Mouse (Mus musculus) lung, embryonic 15.5 days (tissue): ENCODE results near the gene Rcan2. TPM values are rescaled to one million over a fixed set of nuclear protein-coding genes. Genes with fewer than 3 reads are reported as not detected.

ENCODE experiments used
- ATAC-seq: fragments of 200-750 bp; cut with Nextera tagmentation; 2 replicates; pipeline ENCODE4 v1.8.0; 2017; ENCODE audit warnings: moderate number of reproducible peaks, borderline replicate concordance; ENCODE audit not compliant: low FRiP score, low TSS enrichment; ENCODE audit errors: extremely low read depth
- H3K27ac ChIP-seq: fragments of 300-500 bp; sonication (generic); 2 replicates; pipeline ENCODE4 v1.5.1; 2015; ENCODE audit warnings: moderate library complexity, mild to moderate bottlenecking, inconsistent platforms
- H3K27me3 ChIP-seq: fragments of 300-500 bp; sonication (generic); 2 replicates; pipeline ENCODE4 v1.6.1; 2015; ENCODE audit warnings: inconsistent platforms
- H3K36me3 ChIP-seq: fragments of 300-500 bp; sonication (generic); 2 replicates; pipeline ENCODE4 v1.6.1; 2015; ENCODE audit warnings: inconsistent platforms
- H3K4me1 ChIP-seq: fragments of 300-500 bp; sonication (generic); 2 replicates; pipeline ENCODE4 v1.6.1; 2015; ENCODE audit warnings: inconsistent platforms
- H3K4me2 ChIP-seq: fragments of 300-500 bp; sonication (generic); 2 replicates; pipeline ENCODE4 v1.6.1; 2015; ENCODE audit warnings: inconsistent platforms, mild to moderate bottlenecking, moderate library complexity
- H3K4me3 ChIP-seq: fragments of 300-500 bp; sonication (generic); 2 replicates; pipeline ENCODE4 v1.5.1; 2015; ENCODE audit warnings: mild to moderate bottlenecking, inconsistent platforms
- H3K9ac ChIP-seq: fragments of 300-500 bp; sonication (generic); 2 replicates; pipeline ENCODE4 v1.6.1; 2015; ENCODE audit warnings: inconsistent platforms
- H3K9me3 ChIP-seq: fragments of 300-500 bp; sonication (generic); 2 replicates; pipeline ENCODE4 v1.6.1; 2016; ENCODE audit warnings: inconsistent platforms
- WGBS: fragments of 180-500 bp; shearing (Covaris S2); methylation state at CpG from one replicate; pipeline ENCODE4 v1.1.7; 2015; 5-methylcytosine and 5-hydroxymethylcytosine counted together
- polyA plus RNA-seq: library from polyadenylated mRNA; unstranded; fragments of >200 nt; fragmentation: Nextera tagmentation; extraction: Ambion mirVana; gene quantifications from 2 replicates; pipeline ENCODE4 v1.2.1, GENCODE M21; 2015

Gene Rcan2
- polyA plus RNA-seq = 5.6 and 6.4 TPM in 2 replicates

GRCm38 (mm10) chr17:43801077-43801476 is at the start of gene Rcan2:
Rcan2 (plus strand) TSS chr17:43801351.
- ATAC-seq = peak; percentile 54; the same call in 1 of the 2 replicates
- Histone ChIP-seq H3K36me3 (no peaks in the 10 kb centered on the region), H3K9me3 (no peaks in the 10 kb centered on the region), H3K4me3 (peak within 1 kb of the TSS; percentile 53), H3K4me1 (peaks cover 15% of the 10 kb centered on the region; the same call in 1 of the 2 replicates), H3K4me2 (peak within 1 kb of the TSS; percentile 93), H3K9ac (peak within 1 kb of the TSS; percentile 39), H3K27me3 (peaks cover 25% of the 10 kb centered on the region; the same call in 1 of the 2 replicates), H3K27ac (no peak within 1 kb of the TSS)
- WGBS = 5% methylated on average over 7 of the region's 7 CpGs

GRCm38 (mm10) chr17:43752811-43753210 is 48.3 kb upstream of the Rcan2 start:
- 15% methylated on average over 1 of the region's 1 CpGs for WGBS
- Histone ChIP-seq H3K4me3 (no peak overlapping the region), H3K27ac (no peak overlapping the region)

GRCm38 (mm10) chr17:43754687-43755086 is 46.5 kb upstream of the Rcan2 start:
- Histone ChIP-seq H3K27me3 (no peaks in the 10 kb centered on the region), H3K9ac (no peak overlapping the region), H3K36me3 (peaks cover 8% of the 10 kb centered on the region), H3K27ac (no peak overlapping the region), H3K4me3 (no peak overlapping the region), H3K4me1 (peaks cover 21% of the 10 kb centered on the region), H3K4me2 (no peak overlapping the region), H3K9me3 (no peaks in the 10 kb centered on the region)
- ATAC-seq = no peak
- 63% methylated on average over 5 of the region's 5 CpGs for WGBS

More at GRCm38 (mm10) chr17:43752811-43753210, 48.3 kb upstream of the Rcan2 start:
- H3K4me2 ChIP-seq = no peak overlapping the region
- ATAC-seq = no peak; the same call in 1 of the 2 replicates
- H3K27me3 ChIP-seq = no peaks in the 10 kb centered on the region
- no peak overlapping the region for H3K9ac ChIP-seq
- peaks cover 14% of the 10 kb centered on the region for H3K36me3 ChIP-seq
- peaks cover 11% of the 10 kb centered on the region; the same call in 1 of the 2 replicates for H3K4me1 ChIP-seq
- H3K9me3 ChIP-seq = no peaks in the 10 kb centered on the region

- H3K27ac ChIP-seq = 0 out of 2 replicates have a peak overlapping the region, but pooled peaks have one; percentile 17
- no peak overlapping the region for H3K4me2 ChIP-seq
- peak; percentile 93 for ATAC-seq
- H3K9ac ChIP-seq = no peak overlapping the region
- no peaks in the 10 kb centered on the region for H3K27me3 ChIP-seq
- 22% methylated on average over 15 of the region's 15 CpGs for WGBS
- H3K36me3 ChIP-seq = no peaks in the 10 kb centered on the region
- H3K4me1 ChIP-seq = peaks cover 10% of the 10 kb centered on the region
- H3K9me3 ChIP-seq = no peaks in the 10 kb centered on the region
- no peak overlapping the region for H3K4me3 ChIP-seq
Observed at GRCm38 (mm10) chr17:43758607-43759259, 42.4 kb upstream of the Rcan2 start.

GRCm38 (mm10) chr17:43784531-43784930 is 16.6 kb upstream of the Rcan2 start:
- peak; percentile 62; the same call in 1 of the 2 replicates for ATAC-seq
- Histone ChIP-seq H3K27ac (no peak overlapping the region), H3K9me3 (no peaks in the 10 kb centered on the region), H3K27me3 (no peaks in the 10 kb centered on the region), H3K4me2 (no peak overlapping the region), H3K4me3 (no peak overlapping the region), H3K36me3 (no peaks in the 10 kb centered on the region), H3K9ac (no peak overlapping the region), H3K4me1 (no peaks in the 10 kb centered on the region)
- WGBS = 52% methylated on average over 4 of the region's 4 CpGs

GRCm38 (mm10) chr17:43788222-43788621 is 12.9 kb upstream of the Rcan2 start:
- WGBS = 82% methylated on average over 5 of the region's 5 CpGs
- no peaks in the 10 kb centered on the region for H3K36me3 ChIP-seq
- H3K4me3 ChIP-seq = no peak overlapping the region
- no peaks in the 10 kb centered on the region for H3K4me1 ChIP-seq
- ATAC-seq = no peak
- no peak overlapping the region for H3K27ac ChIP-seq
- no peak overlapping the region for H3K9ac ChIP-seq
- no peaks in the 10 kb centered on the region for H3K9me3 ChIP-seq
- H3K27me3 ChIP-seq = no peaks in the 10 kb centered on the region
- no peak overlapping the region for H3K4me2 ChIP-seq

- Histone ChIP-seq H3K36me3 (no peaks in the 10 kb centered on the region), H3K27ac (no peak overlapping the region), H3K4me2 (no peak overlapping the region), H3K27me3 (no peaks in the 10 kb centered on the region), H3K4me3 (no peak overlapping the region), H3K9ac (no peak overlapping the region), H3K4me1 (no peaks in the 10 kb centered on the region), H3K9me3 (no peaks in the 10 kb centered on the region)
- no peak for ATAC-seq
Observed at GRCm38 (mm10) chr17:43789376-43789775, 11.8 kb upstream of the Rcan2 start.

GRCm38 (mm10) chr17:43791751-43792150 is 9.4 kb upstream of the Rcan2 start:
- no peaks in the 10 kb centered on the region for H3K36me3 ChIP-seq
- no peaks in the 10 kb centered on the region for H3K27me3 ChIP-seq
- WGBS = 90% methylated on average over 3 of the region's 3 CpGs
- no peaks in the 10 kb centered on the region for H3K4me1 ChIP-seq
- H3K9me3 ChIP-seq = no peaks in the 10 kb centered on the region
- H3K4me2 ChIP-seq = no peak overlapping the region
- no peak for ATAC-seq
- H3K9ac ChIP-seq = no peak overlapping the region
- H3K27ac ChIP-seq = no peak overlapping the region
- no peak overlapping the region for H3K4me3 ChIP-seq

GRCm38 (mm10) chr17:43794731-43795280 is 6.3 kb upstream of the Rcan2 start:
- no peaks in the 10 kb centered on the region for H3K27me3 ChIP-seq
- no peaks in the 10 kb centered on the region for H3K4me1 ChIP-seq
- H3K27ac ChIP-seq = peak overlapping the region; percentile 47
- 59% methylated on average over 1 of the region's 1 CpGs for WGBS
- no peak overlapping the region for H3K9ac ChIP-seq
- no peaks in the 10 kb centered on the region for H3K9me3 ChIP-seq
- no peak for ATAC-seq
- no peak overlapping the region for H3K4me3 ChIP-seq
- no peak overlapping the region for H3K4me2 ChIP-seq
- no peaks in the 10 kb centered on the region for H3K36me3 ChIP-seq

- peak; percentile 86 for ATAC-seq
- Histone ChIP-seq H3K36me3 (no peaks in the 10 kb centered on the region), H3K9me3 (no peaks in the 10 kb centered on the region), H3K9ac (peak overlapping the region; percentile 39), H3K27ac (no peak overlapping the region), H3K4me3 (peak overlapping the region; percentile 53), H3K4me2 (peak overlapping the region; percentile 93), H3K27me3 (peaks cover 25% of the 10 kb centered on the region; the same call in 1 of the 2 replicates), H3K4me1 (peaks cover 15% of the 10 kb centered on the region; the same call in 1 of the 2 replicates)
- WGBS = under 1% methylated on average over 50 of the region's 55 CpGs
Observed at GRCm38 (mm10) chr17:43801595-43802373, 633 bp downstream of the Rcan2 start.

- H3K27me3 ChIP-seq = peaks cover 25% of the 10 kb centered on the region; the same call in 1 of the 2 replicates
- peak overlapping the region; percentile 93 for H3K4me2 ChIP-seq
- H3K36me3 ChIP-seq = no peaks in the 10 kb centered on the region
- no peak for ATAC-seq
- no peak overlapping the region for H3K27ac ChIP-seq
- H3K9me3 ChIP-seq = no peaks in the 10 kb centered on the region
- H3K4me3 ChIP-seq = peak overlapping the region; percentile 53
- WGBS = 38% methylated on average over 11 of the region's 11 CpGs
- peaks cover 15% of the 10 kb centered on the region; the same call in 1 of the 2 replicates for H3K4me1 ChIP-seq
- H3K9ac ChIP-seq = no peak overlapping the region
Observed at GRCm38 (mm10) chr17:43802414-43802813, 1.3 kb downstream of the Rcan2 start.
